Mouse (Mus musculus): Measurements from ENCODE around the gene Secisbp2. TPM values are rescaled to one million over a fixed set of nuclear protein-coding genes. Genes with fewer than 3 reads are reported as not detected.
A peak's percentile ranks its signal among the peaks of the same experiment; 100 is the strongest.
"Not testable (repeated sequence)": the region's sequence is repeated elsewhere in the genome, so short reads cannot be mapped to it uniquely, and the experiment has no call there.

Gene Secisbp2
- polyA plus RNA-seq, 1 experiment from 2014 or later, result 32.0 TPM

DNA sequence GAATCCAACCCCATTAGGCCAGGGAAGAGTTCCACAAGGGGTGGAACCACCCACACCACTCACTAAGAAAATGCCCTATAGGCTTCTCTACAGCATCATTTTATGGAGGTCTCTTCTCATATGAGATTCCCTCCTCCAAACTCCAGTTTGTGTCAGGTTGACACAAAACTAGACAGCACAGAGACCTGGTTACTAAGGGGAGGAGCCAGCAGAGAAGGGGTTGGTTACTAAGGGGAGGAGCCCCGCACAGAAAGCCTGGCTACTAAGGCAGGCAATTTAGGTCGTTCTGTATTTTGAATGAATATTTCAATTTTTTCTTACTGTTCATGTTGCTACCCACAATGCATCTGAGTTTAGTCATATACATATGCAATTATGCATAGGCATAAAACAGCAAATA, 27.8 kb upstream of the Secisbp2 start:
- no peak for DNase-seq (ENCODE audit: low spot score)
- Histone ChIP-seq H3K9me3 (replicated peaks) (no peaks in the 10 kb centered on the region), H3K4me3 (no peak overlapping the region), H3K4me1 (peaks cover 3% of the 10 kb centered on the region), H3K27ac (replicated peaks) (no peak overlapping the region), H3K27me3 (ENCODE audit: low read depth, poor library complexity, severe bottlenecking) (no peaks in the 10 kb centered on the region), H3K36me3 (no peaks in the 10 kb centered on the region)
- WGBS, result 92% methylated on average over 2 of the region's 2 CpGs

DNA sequence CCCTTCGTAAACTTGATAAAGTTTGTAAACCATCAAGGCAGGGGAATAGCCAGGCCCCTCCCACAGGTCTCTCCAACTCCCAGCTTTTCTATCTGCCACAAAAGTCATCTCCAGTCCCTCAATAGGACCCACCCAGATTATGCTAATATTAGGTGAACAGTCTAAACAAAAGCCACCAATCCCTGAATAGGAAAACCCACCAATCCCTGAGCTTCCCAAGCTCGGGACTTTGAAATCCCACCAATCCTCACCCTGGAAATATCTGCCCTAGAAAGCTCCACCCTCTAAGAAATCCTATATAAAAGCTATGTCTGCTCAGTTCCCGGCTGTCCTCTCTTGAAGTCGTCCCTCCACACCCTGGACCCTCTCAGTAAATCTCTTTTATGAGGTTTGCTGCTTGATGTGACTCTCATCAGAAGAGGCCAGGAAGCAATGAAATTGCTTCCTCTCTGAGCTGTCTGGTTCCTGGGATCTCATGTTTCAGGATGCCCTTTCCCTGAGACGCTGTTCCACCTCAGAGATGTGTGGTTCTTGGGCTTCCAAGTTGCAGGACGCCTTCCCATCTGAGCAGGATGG, 23.1 kb upstream of the Secisbp2 start:
- no peak for DNase-seq (ENCODE audit: low spot score)

DNA sequence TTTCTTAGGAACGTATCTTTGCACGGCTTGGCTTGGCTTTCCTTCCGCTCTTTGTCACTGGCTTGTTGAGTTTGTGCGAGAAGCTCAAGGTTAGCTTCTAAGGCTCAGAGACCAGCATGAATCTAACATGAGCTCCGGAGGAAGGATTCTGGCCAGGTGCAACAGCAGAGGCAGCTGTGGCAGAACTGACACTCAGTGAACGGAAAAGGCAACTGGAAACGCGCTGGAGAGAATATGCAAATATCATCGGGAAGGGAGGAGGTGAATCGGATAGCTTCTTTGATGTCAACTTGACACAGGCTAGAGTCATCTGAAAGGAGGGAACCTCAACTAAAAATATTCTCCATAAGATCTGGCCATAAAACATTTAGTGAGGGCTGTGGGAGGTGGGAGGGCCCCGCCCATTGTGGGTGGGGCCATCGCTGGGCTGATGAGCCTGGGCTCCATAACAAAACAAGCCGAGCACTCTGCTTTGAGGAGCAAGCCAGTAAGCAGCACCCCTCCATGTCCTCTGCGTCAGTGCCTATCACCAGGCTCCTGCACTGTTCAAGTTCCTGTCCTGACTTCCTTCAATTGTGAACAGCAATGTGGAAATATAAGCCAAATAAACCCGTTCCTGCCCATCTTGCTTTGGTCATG, 20.0 kb upstream of the Secisbp2 start:
- H3K4me3 ChIP-seq, result no peak overlapping the region
- H3K4me1 ChIP-seq, result no peaks in the 10 kb centered on the region
- 80% methylated on average over 15 of the region's 15 CpGs for WGBS
- H3K27ac ChIP-seq (replicated peaks), result no peak overlapping the region
- DNase-seq (ENCODE audit: low spot score), result no peak
- no peaks in the 10 kb centered on the region for H3K9me3 ChIP-seq (replicated peaks)
- H3K27me3 ChIP-seq (ENCODE audit: low read depth, poor library complexity, severe bottlenecking), result no peaks in the 10 kb centered on the region
- no peaks in the 10 kb centered on the region for H3K36me3 ChIP-seq

More for the DNA sequence above, 23.1 kb upstream of the Secisbp2 start:
- H3K9me3 ChIP-seq (replicated peaks), result no peaks in the 10 kb centered on the region
- H3K4me3 ChIP-seq, result no peak overlapping the region
- H3K27ac ChIP-seq (replicated peaks), result no peak overlapping the region
- no peaks in the 10 kb centered on the region for H3K4me1 ChIP-seq
- WGBS, result 86% methylated on average over 6 of the region's 6 CpGs
- no peaks in the 10 kb centered on the region for H3K36me3 ChIP-seq
- H3K27me3 ChIP-seq (ENCODE audit: low read depth, poor library complexity, severe bottlenecking), result no peaks in the 10 kb centered on the region

DNA sequence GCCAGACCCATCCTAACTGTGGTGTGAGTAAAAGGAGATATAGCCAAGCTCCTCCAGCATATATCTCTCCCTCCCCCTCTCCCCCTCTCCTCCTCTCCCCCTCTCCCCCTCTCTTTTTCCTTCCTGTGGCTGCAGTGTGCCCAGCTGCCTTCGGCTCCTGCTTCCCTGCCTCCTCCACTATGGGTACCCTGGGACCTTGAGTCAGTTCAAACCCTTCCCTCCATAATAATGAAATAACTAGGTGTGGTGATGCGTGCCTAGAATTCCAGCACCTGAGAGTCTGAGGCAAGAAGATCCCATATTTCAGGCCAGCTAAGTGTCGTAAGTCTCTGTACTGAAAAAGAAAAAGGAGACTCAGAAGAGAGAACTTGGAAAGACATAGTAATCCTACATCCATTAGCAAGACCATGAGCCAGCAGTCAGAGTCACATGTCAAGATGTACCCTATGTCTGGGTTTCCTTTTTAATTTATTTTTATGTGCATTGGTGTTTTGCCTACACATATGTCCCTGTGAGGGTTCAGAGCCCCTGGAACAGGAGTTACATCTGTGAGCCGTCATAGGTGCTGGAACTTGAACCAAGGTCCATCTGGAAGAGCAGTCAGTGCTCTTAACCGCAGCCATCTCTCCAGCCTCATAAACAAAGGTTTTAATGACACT, 18.8 kb upstream of the Secisbp2 start:
- Histone ChIP-seq H3K9me3 (replicated peaks) (no peaks in the 10 kb centered on the region), H3K27ac (replicated peaks) (no peak overlapping the region), H3K4me3 (no peak overlapping the region), H3K4me1 (no peaks in the 10 kb centered on the region), H3K36me3 (no peaks in the 10 kb centered on the region), H3K27me3 (ENCODE audit: low read depth, poor library complexity, severe bottlenecking) (no peaks in the 10 kb centered on the region)
- 90% methylated on average over 5 of the region's 5 CpGs for WGBS
- no peak for DNase-seq (ENCODE audit: low spot score)

DNA sequence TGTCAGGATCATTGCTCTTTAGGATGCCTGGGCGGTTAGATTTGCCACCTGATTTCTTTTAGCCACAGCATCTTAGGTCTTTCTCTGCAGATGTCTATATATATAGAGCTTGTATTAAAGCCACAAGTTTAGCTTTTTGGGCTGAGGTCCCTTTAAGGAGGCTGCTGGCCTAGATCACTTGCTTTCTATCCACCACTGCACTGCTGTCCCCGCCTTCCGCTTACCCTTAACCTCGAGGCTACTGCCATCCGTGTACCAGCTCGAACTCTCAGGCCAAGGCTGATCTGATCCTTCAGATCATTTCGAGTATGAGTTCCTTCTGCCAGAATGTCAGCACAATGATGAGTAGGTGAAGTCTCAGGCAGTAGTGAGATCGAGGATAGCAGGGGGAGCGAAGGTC, 16.1 kb upstream of the Secisbp2 start:
- H3K9me3 ChIP-seq (replicated peaks); H3K27ac ChIP-seq (replicated peaks); H3K27me3 ChIP-seq (ENCODE audit: low read depth, poor library complexity, severe bottlenecking); H3K36me3 ChIP-seq; H3K4me3 ChIP-seq; DNase-seq (ENCODE audit: low spot score); H3K4me1 ChIP-seq: not testable (repeated sequence)
- 71% methylated on average over 6 of the region's 9 CpGs for WGBS

DNA sequence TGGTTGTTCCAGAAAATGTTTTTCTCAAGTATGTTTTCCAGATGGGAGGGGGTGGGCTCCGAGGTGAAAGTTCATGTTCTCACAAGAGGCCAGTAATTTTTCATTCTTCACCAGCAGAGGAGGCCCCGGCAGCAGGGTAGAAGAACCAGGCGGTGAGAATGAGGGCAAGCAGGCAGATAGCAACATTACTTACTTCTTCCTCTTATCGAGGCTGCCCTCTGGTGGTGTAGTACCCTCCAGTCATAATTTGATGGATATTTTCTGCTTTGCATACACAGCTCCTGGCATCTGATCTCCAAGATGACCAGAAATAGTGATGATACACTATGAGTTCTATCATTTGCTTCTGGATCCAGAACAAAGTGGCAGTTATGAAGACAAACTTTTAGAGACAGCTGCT, 12.5 kb upstream of the Secisbp2 start:
- H3K27ac ChIP-seq (replicated peaks), result no peak overlapping the region
- H3K36me3 ChIP-seq, result no peaks in the 10 kb centered on the region
- WGBS, result 93% methylated on average over 4 of the region's 4 CpGs
- H3K27me3 ChIP-seq (ENCODE audit: low read depth, poor library complexity, severe bottlenecking), result no peaks in the 10 kb centered on the region
- H3K4me3 ChIP-seq, result no peak overlapping the region
- H3K4me1 ChIP-seq, result peaks cover 4% of the 10 kb centered on the region; the same call in 1 of the 2 replicates
- no peak for DNase-seq (ENCODE audit: low spot score)
- H3K9me3 ChIP-seq (replicated peaks), result no peaks in the 10 kb centered on the region

DNA sequence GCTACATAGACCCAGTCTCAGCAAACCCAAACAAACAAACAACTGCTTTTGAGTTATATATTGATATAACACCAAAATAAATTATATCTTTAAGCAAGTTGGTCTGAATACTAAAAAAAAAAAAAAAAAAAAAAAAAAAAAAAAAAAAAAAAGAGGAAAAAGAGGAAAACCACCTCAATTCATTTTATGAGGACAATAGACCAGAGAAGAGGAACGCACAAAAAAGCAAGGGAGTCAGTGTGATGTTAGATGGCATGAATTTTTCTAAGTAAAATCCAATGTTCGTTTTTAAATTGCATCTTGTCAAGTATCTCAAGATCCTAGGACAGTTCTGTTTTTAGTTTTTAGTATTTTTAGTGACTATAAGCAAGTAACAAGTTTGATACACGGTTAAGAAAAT, 10.1 kb upstream of the Secisbp2 start:
- WGBS, result 91% methylated on average over 3 of the region's 3 CpGs
- Histone ChIP-seq H3K36me3 (no peaks in the 10 kb centered on the region), H3K4me1 (peaks cover 14% of the 10 kb centered on the region), H3K27me3 (ENCODE audit: low read depth, poor library complexity, severe bottlenecking) (no peaks in the 10 kb centered on the region), H3K27ac (replicated peaks) (no peak overlapping the region), H3K9me3 (replicated peaks) (no peaks in the 10 kb centered on the region), H3K4me3 (no peak overlapping the region)
- no peak for DNase-seq (ENCODE audit: low spot score)

DNA sequence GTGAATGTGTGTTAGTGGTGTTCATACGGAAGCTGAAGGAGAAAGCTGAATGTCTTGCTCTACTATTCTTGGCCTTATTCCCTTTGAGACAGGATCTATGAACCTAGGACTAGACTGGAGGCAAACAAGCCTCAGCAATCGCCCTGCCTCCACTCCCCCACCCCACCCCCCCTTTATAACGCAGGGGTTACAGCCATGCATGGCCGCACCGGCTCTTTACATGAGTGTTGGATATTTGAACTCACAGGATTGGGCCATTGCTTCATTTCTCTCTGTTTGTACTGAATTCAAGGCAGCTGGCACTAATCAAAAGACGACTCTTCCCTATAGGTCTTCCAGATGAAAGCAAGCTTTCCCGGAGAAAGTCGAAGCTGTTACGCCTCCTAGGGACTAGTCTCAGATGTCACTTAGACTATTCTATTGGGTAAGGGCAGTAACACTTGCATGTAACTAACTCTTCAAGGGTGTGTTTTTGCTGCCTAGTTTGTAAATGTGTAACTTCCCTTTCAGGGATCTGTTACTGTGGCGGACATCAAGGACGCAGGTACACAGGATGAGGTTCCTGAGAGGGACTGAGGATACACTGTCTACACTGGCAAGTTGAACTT, 9.2 kb upstream of the Secisbp2 start:
- Histone ChIP-seq H3K27ac (replicated peaks) (no peak overlapping the region), H3K4me1 (peaks cover 23% of the 10 kb centered on the region), H3K27me3 (ENCODE audit: low read depth, poor library complexity, severe bottlenecking) (no peaks in the 10 kb centered on the region), H3K4me3 (no peak overlapping the region), H3K9me3 (replicated peaks) (no peaks in the 10 kb centered on the region), H3K36me3 (no peaks in the 10 kb centered on the region)
- DNase-seq (ENCODE audit: low spot score), result no peak
- WGBS, result 31% methylated on average over 11 of the region's 11 CpGs

DNA sequence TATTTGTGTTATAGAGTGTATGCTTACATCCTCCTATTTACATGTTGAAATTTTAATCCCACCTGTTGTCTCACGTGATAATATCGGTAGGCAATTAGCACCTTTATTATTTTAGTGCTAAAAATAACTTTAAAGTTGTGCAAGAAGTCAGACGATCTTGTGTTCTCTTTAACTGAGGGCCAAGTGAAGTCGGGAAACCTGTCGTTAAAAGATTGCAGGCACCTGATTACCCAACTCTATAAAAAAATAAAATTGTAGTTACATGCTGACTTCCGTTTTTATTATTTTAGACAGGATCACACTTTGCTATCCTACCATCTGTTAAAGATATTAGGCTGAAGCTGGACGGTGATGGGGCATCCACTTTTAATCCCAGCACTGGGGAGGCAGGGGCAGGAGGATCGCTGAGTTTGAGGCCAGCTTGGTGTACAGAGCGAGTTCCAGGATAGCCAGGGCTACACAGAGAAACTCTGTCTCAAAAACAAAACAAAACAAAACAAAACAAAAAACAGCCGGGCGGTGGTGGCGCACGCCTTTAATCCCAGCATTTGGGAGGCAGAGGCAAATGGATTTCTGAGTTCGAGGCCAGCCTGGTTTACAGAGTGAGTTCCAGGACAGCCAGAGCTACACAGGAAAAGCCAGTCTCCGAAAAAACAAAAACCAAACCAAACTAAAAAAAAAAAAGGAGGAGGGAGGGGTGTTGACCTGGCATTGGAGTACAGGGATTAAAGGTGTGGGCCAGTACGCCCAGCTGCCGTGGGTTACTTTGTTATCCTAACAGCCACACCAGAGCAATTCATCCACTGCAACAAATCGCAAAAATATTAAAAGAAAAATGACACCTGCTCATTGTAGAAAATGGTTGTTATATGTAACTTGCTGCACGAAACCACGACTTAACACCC, 7.3 kb upstream of the Secisbp2 start:
- Histone ChIP-seq H3K4me3 (peak overlapping the region; percentile 88), H3K36me3 (no peaks in the 10 kb centered on the region), H3K4me1 (peaks cover 41% of the 10 kb centered on the region), H3K27ac (replicated peaks) (peak overlapping the region; percentile 98), H3K27me3 (ENCODE audit: low read depth, poor library complexity, severe bottlenecking) (no peaks in the 10 kb centered on the region), H3K9me3 (replicated peaks) (no peaks in the 10 kb centered on the region)
- DNase-seq (ENCODE audit: low spot score), result no peak
- 48% methylated on average over 20 of the region's 20 CpGs for WGBS

DNA sequence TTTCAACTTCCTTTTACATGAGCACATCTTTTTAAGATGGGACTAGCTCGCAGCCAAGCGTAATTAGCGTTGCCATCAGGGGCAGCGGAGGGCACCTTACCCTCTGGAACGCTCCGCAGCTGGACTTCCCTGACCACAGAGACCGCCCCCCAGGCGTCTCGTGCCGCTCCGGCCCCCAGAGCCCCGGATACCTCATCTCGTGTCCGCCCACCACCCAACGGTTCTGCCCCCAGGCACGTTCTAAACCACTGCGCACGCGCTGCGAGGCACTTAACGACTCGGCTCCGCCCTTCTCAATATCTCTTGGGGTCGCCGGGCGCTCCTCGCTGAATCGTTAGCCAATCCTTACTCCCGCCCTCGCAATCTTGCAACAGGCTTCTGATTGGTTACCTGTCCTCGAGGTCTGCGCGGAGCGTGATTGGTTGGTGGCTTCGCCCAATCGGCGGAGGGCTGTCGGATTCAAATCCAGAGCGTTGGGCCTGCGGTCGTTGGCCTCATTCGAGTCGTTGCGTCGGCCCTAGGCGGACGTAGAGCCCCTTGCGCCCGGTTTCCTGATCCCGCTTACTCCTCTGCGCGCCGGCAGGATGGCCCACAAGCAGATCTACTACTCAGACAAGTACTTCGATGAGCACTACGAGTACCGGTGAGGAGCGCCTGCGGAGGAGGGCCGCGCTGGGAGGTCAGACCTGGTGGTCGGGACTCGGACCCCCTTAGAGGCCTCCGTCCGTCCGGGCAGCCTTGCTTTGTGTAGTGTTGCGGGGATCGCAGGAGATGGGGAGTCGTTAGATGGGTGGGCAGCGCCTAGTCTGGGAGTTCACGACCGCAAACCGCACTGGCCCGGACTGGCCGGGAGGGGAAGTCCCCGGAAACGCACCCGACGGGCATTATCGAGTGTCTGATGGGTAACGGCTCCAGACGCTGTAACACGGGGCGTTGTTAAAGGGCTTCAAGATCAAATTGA, 6.4 kb upstream of the Secisbp2 start, which contains the start of gene Cks2:
Gene Cks2 (plus strand): TSS at position 404 of the 961 bp plus-strand sequence.
- under 1% methylated on average over 83 of the region's 83 CpGs for WGBS
- H3K27me3 ChIP-seq (ENCODE audit: low read depth, poor library complexity, severe bottlenecking), result no peaks in the 10 kb centered on the region
- H3K4me3 ChIP-seq, result peak within 1 kb of the TSS; percentile 88
- no peaks in the 10 kb centered on the region for H3K9me3 ChIP-seq (replicated peaks)
- peak; percentile 99 for DNase-seq (ENCODE audit: low spot score)
- peaks cover 7% of the 10 kb centered on the region for H3K36me3 ChIP-seq
- H3K4me1 ChIP-seq, result peaks cover 41% of the 10 kb centered on the region
- peak within 1 kb of the TSS; percentile 98 for H3K27ac ChIP-seq (replicated peaks)

DNA sequence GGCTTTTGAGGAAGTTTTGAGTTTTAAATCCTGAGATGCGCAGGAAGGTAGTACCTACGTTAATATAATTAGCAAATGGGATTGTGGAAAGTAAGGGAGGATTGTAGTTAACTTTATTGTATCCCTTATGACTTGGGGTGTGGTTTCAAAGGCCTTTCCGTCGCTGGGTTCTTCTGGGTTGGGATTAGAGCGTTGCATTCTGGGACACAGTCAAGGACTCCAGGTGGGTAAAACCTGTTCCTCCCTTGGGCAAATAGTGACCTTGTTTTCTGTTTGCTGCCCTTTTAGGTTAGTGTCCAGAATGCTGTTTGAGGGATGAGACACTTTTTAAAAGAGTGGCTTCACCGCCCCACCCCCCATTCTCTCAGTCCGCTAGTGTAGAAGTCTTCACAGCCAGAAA, 5.6 kb upstream of the Secisbp2 start:
- H3K27ac ChIP-seq (replicated peaks), result peak overlapping the region; percentile 98
- no peaks in the 10 kb centered on the region for H3K27me3 ChIP-seq (ENCODE audit: low read depth, poor library complexity, severe bottlenecking)
- under 1% methylated on average over 7 of the region's 7 CpGs for WGBS
- no peaks in the 10 kb centered on the region for H3K9me3 ChIP-seq (replicated peaks)
- H3K4me1 ChIP-seq, result peaks cover 43% of the 10 kb centered on the region
- H3K4me3 ChIP-seq, result peak overlapping the region; percentile 88
- peaks cover 12% of the 10 kb centered on the region for H3K36me3 ChIP-seq
- DNase-seq (ENCODE audit: low spot score), result peak; percentile 17

Measured in midbrain, embryonic 10.5 days (tissue).